Mouse (Mus musculus) MEL (cell line): ENCODE measurements around the gene Alx3. TPM values are rescaled to one million over a fixed set of nuclear protein-coding genes. Genes with fewer than 3 reads are reported as not detected.

Source experiments
- DNase-seq: peaks from one replicate; pipeline ENCODE4 v3.0.0; 2011; ENCODE audit warnings: low read depth, low spot score
- H3K27ac ChIP-seq: 2 replicates; pipeline ENCODE4 v1.5.1; 2012; ENCODE audit warnings: low read depth, mild to moderate bottlenecking, control low read depth, low read length, moderate library complexity; ENCODE audit not compliant: control insufficient read depth
- H3K27me3 ChIP-seq, 2 experiments: fragments of 150-350 bp in 1 of 2; sonication (generic) in 1 of 2; 2 replicates each; pipeline ENCODE4 v1.6.1; 2012; ENCODE audit warnings: low read length in 2 of 2, mild to moderate bottlenecking in 2 of 2, improper control_type of control experiment in 1 of 2, moderate library complexity in 1 of 2; ENCODE audit not compliant: insufficient read depth in 2 of 2, control insufficient read depth in 1 of 2
- H3K36me3 ChIP-seq, 2 experiments: 2 replicates each; pipeline ENCODE4 v1.6.1; 2012 to 2014; ENCODE audit warnings: low read length in 2 of 2, improper control_type of control experiment in 1 of 2, inconsistent platforms in 1 of 2, mild to moderate bottlenecking in 1 of 2; ENCODE audit not compliant: insufficient read depth in 2 of 2, control insufficient read depth in 1 of 2
- H3K4me1 ChIP-seq, 2 experiments: fragments of 150-350 bp in 1 of 2; sonication (generic) in 1 of 2; 2 replicates each; pipeline ENCODE4 v1.6.1; 2012; ENCODE audit warnings: low read length in 2 of 2, improper control_type of control experiment in 1 of 2, mild to moderate bottlenecking in 1 of 2; ENCODE audit not compliant: insufficient read depth in 2 of 2, control insufficient read depth in 1 of 2
- H3K4me3 ChIP-seq, 2 experiments: fragments of 150-350 bp in 1 of 2; sonication (generic) in 1 of 2; 2 replicates each; pipeline ENCODE4 v1.5.1; 2012; ENCODE audit warnings: low read depth in 2 of 2, low read length in 2 of 2, mild to moderate bottlenecking in 2 of 2, moderate library complexity in 2 of 2, control low read depth in 1 of 2, improper control_type of control experiment in 1 of 2; ENCODE audit not compliant: control insufficient read depth in 1 of 2, insufficient read depth in 1 of 2
- H3K79me2 ChIP-seq: 2 replicates; pipeline ENCODE4 v1.6.1; 2012; ENCODE audit warnings: mild to moderate bottlenecking, low read length, moderate library complexity; ENCODE audit not compliant: control insufficient read depth, poor library complexity, insufficient read depth
- H3K9ac ChIP-seq: 2 replicates; pipeline ENCODE4 v1.6.1; 2012; ENCODE audit warnings: low read depth, mild to moderate bottlenecking, control low read depth, low read length, moderate library complexity; ENCODE audit not compliant: control insufficient read depth, poor library complexity, severe bottlenecking
- H3K9me3 ChIP-seq: fragments of 150-350 bp; sonication (generic); replicated peaks from 2 replicates; pipeline ENCODE4 v1.6.1; 2012; ENCODE audit warnings: mild to moderate bottlenecking, low read length, improper control_type of control experiment, moderate library complexity; ENCODE audit not compliant: insufficient read depth
- BHLHE40 ChIP-seq: IDR thresholded peaks from 2 replicates; pipeline ENCODE4 v1.6.1; 2012; ENCODE audit warnings: low read depth, mild to moderate bottlenecking, inconsistent platforms, low read length, improper control_type of control experiment, borderline replicate concordance
- E2F4 ChIP-seq: IDR thresholded peaks from 2 replicates; pipeline ENCODE4 v1.6.1; 2011; ENCODE audit warnings: low read depth, low read length, improper control_type of control experiment, borderline replicate concordance
- ELF1 ChIP-seq: IDR thresholded peaks from 2 replicates; pipeline ENCODE4 v1.6.1; 2014; ENCODE audit warnings: low read depth, mild to moderate bottlenecking, inconsistent platforms, low read length, improper control_type of control experiment, moderate library complexity
- HCFC1 ChIP-seq: IDR thresholded peaks from 2 replicates; pipeline ENCODE4 v1.6.1; 2012; ENCODE audit warnings: low read depth, mild to moderate bottlenecking, inconsistent platforms, low read length, improper control_type of control experiment, moderate library complexity
- MAX ChIP-seq: IDR thresholded peaks from 2 replicates; pipeline ENCODE4 v1.6.1; 2011; ENCODE audit warnings: low read length, improper control_type of control experiment
- MAZ ChIP-seq: IDR thresholded peaks from 2 replicates; pipeline ENCODE4 v1.6.1; 2012; ENCODE audit warnings: low read depth, mild to moderate bottlenecking, inconsistent platforms, low read length, improper control_type of control experiment
- MEF2A ChIP-seq: IDR thresholded peaks from 2 replicates; pipeline ENCODE4 v1.6.1; 2014; ENCODE audit warnings: low read depth, mild to moderate bottlenecking, inconsistent platforms, low read length, improper control_type of control experiment; ENCODE audit not compliant: poor library complexity, insufficient replicate concordance, severe bottlenecking; ENCODE audit errors: extremely low read depth
- MYC ChIP-seq: IDR thresholded peaks from 2 replicates; pipeline ENCODE4 v1.6.1; 2011; ENCODE audit warnings: low read depth, mild to moderate bottlenecking, low read length, improper control_type of control experiment, moderate library complexity
- NRF1 ChIP-seq: IDR thresholded peaks from 2 replicates; pipeline ENCODE4 v1.6.1; 2014; ENCODE audit warnings: low read depth, mild to moderate bottlenecking, inconsistent platforms, low read length, improper control_type of control experiment, moderate library complexity; ENCODE audit not compliant: poor library complexity, insufficient read depth, severe bottlenecking
- RAD21 ChIP-seq: IDR thresholded peaks from 2 replicates; pipeline ENCODE4 v1.6.1; 2011; ENCODE audit warnings: mild to moderate bottlenecking, low read depth, low read length, improper control_type of control experiment
- SMC3 ChIP-seq: IDR thresholded peaks from 2 replicates; pipeline ENCODE4 v1.6.1; 2011; ENCODE audit warnings: low read depth, low read length, improper control_type of control experiment
- UBTF ChIP-seq: IDR thresholded peaks from 2 replicates; pipeline ENCODE4 v1.6.1; 2012; ENCODE audit warnings: low read depth, mild to moderate bottlenecking, inconsistent platforms, low read length, improper control_type of control experiment, moderate library complexity, borderline replicate concordance; ENCODE audit not compliant: insufficient read depth
- USF1 ChIP-seq: IDR thresholded peaks from 2 replicates; pipeline ENCODE4 v1.6.1; 2014; ENCODE audit warnings: low read depth, mild to moderate bottlenecking, inconsistent platforms, low read length, improper control_type of control experiment, moderate library complexity
- USF2 ChIP-seq, 2 experiments: IDR thresholded peaks; 2 replicates each; pipeline ENCODE4 v1.6.1; 2011 to 2012; ENCODE audit warnings: improper control_type of control experiment in 2 of 2, low read length in 2 of 2, borderline replicate concordance in 1 of 2, inconsistent platforms in 1 of 2, low read depth in 1 of 2, mild to moderate bottlenecking in 1 of 2; ENCODE audit not compliant: insufficient read depth in 1 of 2
- ZMIZ1 ChIP-seq: IDR thresholded peaks from 2 replicates; pipeline ENCODE4 v1.6.1; 2012; ENCODE audit warnings: low read depth, mild to moderate bottlenecking, inconsistent platforms, low read length, improper control_type of control experiment, moderate library complexity
- polyA plus RNA-seq, 2 experiments: library from polyadenylated mRNA; stranded (reverse) in 1 of 2; unstranded in 1 of 2; fragments of >175 nt in 1 of 2; fragments of >200 nt in 1 of 2; gene quantifications; 2 replicates each; pipeline versions ENCODE4 v1.2.1 to v1.2.4; 2012; ENCODE audit warnings: low replicate concordance in 2 of 2, low read depth in 1 of 2; ENCODE audit not compliant: insufficient read length in 2 of 2, insufficient read depth in 1 of 2, missing spikeins in 1 of 2
- total RNA-seq: library from RNA; depleted of rRNA; stranded (reverse); fragments of 300-350 nt; gene quantifications from 2 replicates; pipeline ENCODE4 v1.2.3, GENCODE M21; 2012

Gene Alx3
- total and polyA plus RNA-seq, 3 experiments, result not detected

DNA sequence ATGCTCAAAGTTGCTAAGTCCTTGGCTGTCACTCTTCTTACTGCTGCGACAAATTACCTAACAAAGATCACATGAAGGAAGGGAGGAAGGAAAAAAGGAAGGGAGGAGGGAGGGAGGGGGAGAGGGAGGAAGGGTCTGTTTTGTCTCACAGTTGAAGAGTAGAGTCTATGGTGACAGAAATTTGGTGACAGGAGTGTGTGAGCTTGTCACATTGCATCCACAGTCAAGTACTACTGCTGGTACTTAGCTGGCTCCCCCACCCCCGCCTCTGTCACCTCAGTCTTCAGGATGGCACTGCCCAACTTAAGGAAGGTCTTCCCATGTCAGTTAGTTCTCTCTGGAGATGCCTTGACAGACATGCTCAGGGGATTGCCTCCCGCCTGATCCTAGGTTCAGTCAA is 41.4 kb downstream of the Alx3 start:
- no peak for TF ChIP-seq RAD21
- no peak for TF ChIP-seq ELF1
- TF ChIP-seq SMC3, result no peak
- no peak for TF ChIP-seq BHLHE40
- TF ChIP-seq MAZ, result no peak
- TF ChIP-seq MEF2A, result no peak
- TF ChIP-seq HCFC1, result no peak
- no peak for TF ChIP-seq MYC
- no peak for TF ChIP-seq USF2 (IDR thresholded peaks at IDR 0.05; ENCODE audit: borderline replicate concordance in 1 of 2, insufficient read depth in 1 of 2, low read depth in 1 of 2, low read length in 2 of 2)
- TF ChIP-seq UBTF, result no peak
- TF ChIP-seq MAX, result no peak
- no peak for TF ChIP-seq ZMIZ1
- no peak for TF ChIP-seq USF1
- Histone ChIP-seq H3K9ac (no peak overlapping the region), H3K79me2 (peaks cover 2% of the 10 kb centered on the region; the same call in 1 of the 2 replicates), H3K9me3 (no peaks in the 10 kb centered on the region), H3K36me3 (no peaks in the 10 kb centered on the region; a peak in 1 of 4 replicates), H3K4me3 (no peak overlapping the region), H3K27ac (no peak overlapping the region), H3K27me3 (peaks cover 0 to 8% of the 10 kb centered on the region in 2 experiments; a peak in 3 of 4 replicates), H3K4me1 (peaks cover 0 to 9% of the 10 kb centered on the region in 2 experiments; a peak in 1 of 4 replicates)
- DNase-seq, result no peak

DNA sequence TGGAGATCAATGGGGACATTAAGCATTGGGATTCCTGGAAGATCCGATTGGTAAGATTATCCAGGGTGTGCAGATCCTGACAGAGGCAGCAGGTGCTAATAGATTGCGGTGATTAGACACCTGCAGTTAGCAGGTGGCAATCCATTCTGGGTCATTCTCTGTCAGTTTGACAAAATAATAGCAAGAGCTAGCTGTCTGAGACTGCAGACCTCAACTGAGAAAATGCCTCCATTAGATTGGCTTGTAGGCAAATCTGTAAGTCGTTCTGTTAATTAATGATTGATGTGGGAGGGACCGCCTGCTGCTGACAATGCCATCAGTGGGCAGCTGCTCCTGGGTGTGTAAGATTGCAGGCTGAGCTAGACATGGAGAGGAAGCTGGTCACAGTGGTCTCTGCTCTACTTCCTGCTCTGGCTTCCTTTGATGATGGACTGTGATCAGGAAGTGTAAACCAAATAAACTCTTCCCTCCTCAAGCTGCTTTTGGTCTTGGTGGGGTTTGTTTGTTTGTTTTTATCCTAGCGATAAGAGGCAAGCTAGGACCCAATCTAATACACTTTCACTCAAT is 42.9 kb downstream of the Alx3 start:
- H3K4me3 ChIP-seq, result no peak overlapping the region
- H3K79me2 ChIP-seq, result no peaks in the 10 kb centered on the region
- DNase-seq, result no peak
- no peak overlapping the region for H3K9ac ChIP-seq
- H3K9me3 ChIP-seq, result no peaks in the 10 kb centered on the region
- H3K4me1 ChIP-seq, result peaks cover 0 to 3% of the 10 kb centered on the region in 2 experiments; a peak in 1 of 4 replicates
- peaks cover 0 to 8% of the 10 kb centered on the region in 2 experiments; a peak in 3 of 4 replicates for H3K27me3 ChIP-seq
- H3K27ac ChIP-seq, result no peak overlapping the region
- H3K36me3 ChIP-seq, result no peaks in the 10 kb centered on the region; a peak in 1 of 4 replicates
- TF ChIP-seq E2F4, result no peak
- TF ChIP-seq MAX, result no peak
- no peak for TF ChIP-seq NRF1
- TF ChIP-seq MEF2A, result no peak
